Mouse (Mus musculus) thymus, adult 18-20 months (tissue): ENCODE measurements around the gene Tmem150a.

ENCODE experiments used
- DNase-seq, 2 experiments: peaks; one replicate each; pipeline ENCODE4 v3.0.0; 2022; ENCODE audit warnings: mixed read lengths in 2 of 2

The Tmem150a gene

DNA sequence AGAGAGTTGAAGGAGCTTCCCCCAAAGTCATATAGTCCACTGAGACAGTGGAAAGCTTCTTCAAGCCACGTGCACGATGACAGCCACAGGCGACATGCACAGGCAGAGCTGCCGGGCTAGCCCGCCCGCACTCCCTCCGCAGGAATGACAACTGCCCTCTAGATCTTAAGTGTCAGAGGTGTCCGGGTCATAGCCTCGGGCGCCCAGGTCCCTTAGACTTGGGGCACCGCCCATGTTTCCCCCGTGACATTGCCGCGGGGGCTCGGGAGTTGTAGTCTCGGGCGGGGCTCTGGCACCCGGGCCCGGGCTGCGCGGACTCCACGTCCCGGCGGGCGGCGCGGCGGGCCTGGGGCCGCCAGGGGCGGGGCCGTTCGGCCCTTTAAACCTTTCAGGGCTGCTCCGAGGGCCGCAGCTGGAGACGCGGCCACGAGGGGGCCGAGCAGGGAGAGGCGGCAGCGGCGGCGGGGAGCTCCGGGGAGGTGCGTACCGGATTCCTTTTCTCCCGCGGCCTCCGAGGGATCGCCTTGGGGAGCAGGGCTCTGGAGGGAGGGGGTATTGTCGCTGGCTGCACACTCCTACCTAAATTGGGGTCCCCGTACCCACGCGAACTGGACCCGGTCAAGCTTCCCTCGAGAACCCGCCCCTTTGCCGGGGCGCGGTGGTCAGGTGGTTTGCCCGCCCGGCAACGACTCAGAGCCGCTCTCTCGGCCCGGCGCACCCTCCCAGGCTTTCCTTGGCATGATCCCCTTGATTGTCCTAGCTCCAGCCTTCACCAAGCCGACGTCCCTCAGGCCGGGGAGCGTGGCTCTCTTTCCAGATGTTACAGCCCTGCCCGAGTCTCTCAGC, at the start of gene Tmem150a:
Gene Tmem150a, plus strand, starts transcription at position 382 of the 846 bp plus-strand sequence.
- no peak for DNase-seq

GRCm38 (mm10) chr6:72312198-72312597, 43.0 kb upstream of the Tmem150a start:
- no peak for DNase-seq

DNA sequence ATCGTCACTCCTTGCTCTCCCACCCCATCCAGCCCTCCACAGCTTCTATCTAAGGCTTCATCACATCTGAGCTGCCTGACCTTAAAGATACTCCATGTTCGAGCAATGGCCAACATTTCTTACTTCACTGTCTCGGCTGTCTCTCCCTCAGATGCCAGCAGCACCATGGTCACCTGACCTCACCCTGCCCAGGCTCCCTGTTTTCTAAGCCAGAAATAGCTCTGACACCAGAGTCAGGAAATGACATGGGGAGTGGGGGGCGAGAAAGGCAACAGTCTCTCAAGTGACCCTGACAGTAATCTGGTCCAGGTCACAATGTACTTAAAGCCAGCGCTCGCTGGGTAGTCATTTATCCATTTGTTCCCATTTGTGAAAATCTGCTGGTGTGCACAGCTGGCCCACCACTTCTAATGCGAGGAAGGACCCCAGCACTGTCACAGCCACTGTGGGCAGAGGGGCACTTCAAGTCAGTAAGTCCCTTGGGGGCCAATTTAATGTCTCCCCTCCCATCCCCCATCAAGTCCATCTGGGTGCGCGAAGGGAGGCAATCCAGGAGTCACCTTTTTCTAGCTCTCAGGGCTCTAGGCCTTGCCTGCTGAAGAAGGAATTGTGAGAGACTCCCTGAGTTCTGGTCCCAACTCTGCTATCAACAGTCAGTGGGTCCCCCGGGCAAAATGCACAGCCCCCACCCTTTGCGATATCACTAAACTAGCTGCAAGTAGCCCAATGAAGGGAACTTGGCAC, 42.0 kb upstream of the Tmem150a start:
- DNase-seq: no peak

DNA sequence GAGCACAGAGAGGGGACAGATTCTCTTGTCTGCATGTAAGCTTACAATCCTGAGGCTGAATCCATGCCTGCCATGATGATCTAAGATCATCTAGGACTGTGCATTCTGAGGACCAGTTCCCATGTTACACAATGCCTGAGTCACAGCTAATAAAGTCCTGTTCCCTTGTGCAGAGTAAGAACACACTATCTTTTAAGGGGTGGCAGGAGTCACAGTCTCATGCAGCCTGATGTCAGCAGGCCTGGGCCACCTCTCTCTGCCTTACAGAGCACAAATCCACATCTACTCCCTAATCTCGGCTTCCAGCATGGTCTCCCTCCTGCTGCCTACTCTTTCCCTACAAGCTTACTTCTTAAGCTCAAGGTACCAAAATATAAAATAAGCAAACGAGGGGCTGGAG, 39.9 kb upstream of the Tmem150a start:
- DNase-seq: no peak

DNA sequence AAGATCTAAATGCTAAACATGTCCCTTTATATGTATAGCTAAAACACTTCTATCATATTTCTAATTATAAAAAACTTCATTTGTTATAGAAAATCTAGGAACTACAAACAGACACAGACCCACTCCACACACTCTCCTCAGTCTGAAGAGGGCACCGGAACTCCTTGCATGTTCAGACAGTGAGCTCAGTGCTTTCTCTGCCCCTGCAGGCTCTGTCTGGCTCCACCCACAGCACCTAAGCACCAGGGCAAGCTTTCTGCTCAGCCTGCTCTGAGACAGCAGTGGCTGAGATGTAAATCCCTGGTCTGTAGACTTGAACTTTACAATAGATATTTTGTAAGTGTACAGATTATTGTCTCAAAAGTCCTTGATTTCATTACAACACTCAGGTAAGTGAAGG, 39.2 kb upstream of the Tmem150a start:
- no peak for DNase-seq

DNA sequence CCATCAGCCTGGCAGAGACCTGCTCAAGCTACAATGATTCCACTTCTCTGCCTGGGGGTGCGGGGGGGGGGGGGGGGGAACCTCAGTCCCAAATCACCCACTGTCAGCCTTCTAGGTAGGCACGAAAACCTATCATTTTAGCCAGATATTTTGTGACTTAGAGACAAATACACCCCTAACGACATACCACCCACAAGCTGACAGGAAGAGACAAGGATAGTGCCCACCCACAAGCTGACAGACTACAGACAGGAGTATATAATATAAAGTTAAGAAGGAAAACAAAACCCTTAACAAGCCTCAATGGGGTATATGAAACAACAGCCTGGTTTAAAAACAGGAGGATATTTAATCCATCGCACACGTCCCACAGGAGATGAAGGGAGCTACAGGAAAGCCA, 36.8 kb upstream of the Tmem150a start:
- no peak for DNase-seq

DNA sequence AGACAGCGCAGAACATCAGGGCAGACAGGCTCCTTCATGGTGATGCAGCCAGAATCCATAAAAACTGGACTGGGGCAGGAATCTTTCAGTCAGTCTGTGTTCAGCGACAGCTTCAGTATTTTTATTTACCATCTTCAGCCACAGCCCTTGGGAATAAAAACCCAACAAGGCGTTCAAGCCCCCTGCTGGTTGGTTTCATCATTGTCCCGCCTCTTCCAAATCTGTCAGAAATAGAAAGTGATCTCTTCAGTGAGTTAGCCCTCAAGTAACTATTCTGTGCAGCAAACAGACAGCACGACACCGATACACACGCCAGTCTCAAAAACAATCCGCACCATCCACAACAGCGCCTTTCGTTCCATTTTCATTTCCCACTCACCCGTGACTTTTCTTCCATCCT, 36.2 kb upstream of the Tmem150a start:
- DNase-seq: no peak

- DNase-seq: no peak
Observed at GRCm38 (mm10) chr6:72322936-72323335, 32.3 kb upstream of the Tmem150a start.

- no peak for DNase-seq
Observed at GRCm38 (mm10) chr6:72323786-72324508, 31.3 kb upstream of the Tmem150a start.

DNA sequence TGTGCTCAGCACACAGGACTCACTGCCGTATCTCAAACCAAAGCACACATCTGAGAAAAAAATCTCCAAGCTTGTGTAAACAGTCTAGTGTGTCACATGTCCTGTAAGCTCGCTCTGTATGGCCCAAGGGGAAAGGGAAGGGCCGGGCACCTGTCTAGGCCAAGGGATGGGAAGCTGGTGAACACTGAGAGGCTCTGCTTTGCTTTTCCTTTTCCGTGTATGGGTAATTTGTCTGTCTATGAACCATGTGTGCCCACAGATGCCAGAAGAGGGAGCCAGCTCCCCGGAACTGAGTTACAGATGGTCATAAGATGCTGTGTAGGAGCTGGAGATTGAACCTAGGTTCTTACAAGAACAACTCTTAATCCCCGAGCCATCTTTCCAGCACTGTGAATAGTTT, 29.0 kb upstream of the Tmem150a start:
- DNase-seq: no peak

GRCm38 (mm10) chr6:72329019-72329418, 26.2 kb upstream of the Tmem150a start:
- DNase-seq: no peak

DNA sequence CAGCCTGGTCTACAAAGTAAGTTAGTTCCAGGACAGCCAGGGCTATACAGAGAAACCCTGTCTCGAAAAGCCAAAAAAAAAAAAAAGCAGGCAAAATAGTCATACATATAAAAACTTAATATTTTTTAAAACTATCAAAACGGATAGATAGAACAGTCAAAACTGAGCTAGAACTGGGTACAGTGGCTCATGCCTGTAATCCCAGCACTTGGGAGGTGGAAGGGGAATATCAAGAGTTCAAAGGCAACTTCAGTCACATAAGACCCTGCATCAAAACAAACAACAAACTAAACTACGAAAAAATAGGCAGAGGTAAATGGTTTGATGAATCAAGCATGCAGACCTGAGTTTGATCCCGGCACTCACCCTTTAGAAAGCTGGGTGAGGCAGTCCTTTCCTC, 25.1 kb upstream of the Tmem150a start:
- DNase-seq: no peak

DNA sequence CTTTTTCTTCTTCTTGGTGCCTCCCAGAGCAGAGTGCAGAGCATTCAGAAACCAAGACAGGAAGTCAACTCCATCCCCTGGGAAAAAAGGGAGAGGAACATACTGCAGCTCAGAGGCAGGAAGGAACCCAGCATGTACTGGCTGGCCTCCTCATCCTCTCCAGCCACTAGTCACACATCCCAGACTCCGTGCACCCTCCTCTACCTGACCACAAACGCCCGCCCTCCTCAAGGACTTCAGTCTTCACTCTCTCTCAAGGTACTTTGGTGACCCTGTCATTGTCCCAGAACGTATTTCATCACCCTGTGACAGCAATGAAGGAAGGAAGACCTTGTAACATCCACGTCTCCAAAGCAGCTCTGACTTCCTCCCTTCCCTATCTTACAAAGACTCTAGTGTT, 22.1 kb upstream of the Tmem150a start:
- DNase-seq: no peak

DNA sequence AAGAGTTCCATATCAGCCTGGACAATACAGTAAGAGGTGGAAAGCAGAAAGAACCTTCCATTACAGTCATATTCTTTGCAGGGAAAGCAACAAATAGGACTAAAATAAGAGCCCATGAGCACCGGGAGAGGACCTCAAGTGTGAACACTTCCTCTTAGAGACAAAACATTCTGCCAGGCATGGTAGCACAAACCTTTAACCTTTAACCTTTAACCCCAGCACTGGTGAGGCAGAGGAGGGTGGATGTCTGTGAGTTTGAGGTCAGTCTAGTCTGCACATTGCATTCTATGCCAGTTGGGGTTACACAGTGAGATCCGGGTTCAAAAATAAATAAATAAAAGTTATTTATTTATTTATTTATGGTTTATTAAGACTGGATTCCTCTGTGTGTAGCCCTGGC, 14.8 kb upstream of the Tmem150a start:
- DNase-seq: no peak

DNA sequence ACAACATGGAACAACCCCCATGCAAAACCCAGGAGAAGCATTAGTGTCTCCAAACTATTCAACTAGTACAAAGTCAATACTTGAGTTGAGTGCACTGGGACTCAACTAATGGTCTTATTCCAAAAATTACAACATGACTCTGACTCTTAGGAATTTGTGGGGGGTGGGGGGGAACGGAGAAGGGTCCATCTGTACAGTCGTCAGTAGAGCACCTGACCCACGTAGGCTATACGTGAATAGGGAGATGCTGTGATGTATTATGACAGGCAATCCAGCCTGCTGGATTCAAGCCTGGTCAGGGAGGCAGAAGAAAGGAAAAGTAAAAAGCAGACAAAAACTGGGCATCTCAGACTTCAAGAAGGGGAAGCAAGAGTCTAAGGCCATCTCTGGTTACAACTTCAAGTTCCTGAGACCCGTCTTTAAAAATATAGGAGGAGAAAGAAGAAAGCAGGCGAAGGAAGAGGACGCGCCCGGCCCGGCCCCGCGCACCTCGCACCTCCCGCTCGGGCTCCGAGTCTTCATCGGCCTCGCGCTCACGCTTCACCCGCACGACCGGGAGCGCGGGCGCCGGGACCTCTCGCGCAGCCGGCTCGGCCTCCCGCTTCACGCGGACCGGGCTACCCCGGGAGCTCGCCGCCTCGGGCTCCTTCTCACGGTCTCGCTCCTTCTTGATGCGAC, 10.7 kb upstream of the Tmem150a start:
- DNase-seq: no peak

- peak; percentile 83 to 87 for DNase-seq
Observed at GRCm38 (mm10) chr6:72345074-72345567, 10.1 kb upstream of the Tmem150a start, which contains the start of gene Usp39. Gene Usp39 (minus strand): TSS chr6:72345184.

GRCm38 (mm10) chr6:72345633-72346032, 9.6 kb upstream of the Tmem150a start:
- DNase-seq: no peak

DNA sequence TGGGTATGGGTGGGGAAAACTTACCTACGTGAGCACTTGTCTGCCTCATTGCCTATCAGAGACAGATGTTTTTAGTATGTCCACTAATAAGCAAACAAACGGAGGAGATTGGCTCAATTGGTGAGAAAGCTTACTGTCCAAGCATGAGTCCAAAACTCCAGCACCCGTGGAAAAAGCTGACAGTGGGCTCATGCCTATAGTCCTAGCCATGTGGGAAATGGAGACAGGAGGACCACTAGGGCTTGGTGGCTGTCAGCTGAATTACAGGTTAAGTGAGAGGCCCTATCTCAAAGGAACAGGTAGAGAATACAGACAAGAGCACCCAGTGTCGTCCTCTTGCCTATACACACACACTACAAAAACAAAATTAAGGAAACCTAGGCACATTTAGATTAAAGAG, 9.0 kb upstream of the Tmem150a start:
- no peak for DNase-seq

- peak; percentile 76 to 82 for DNase-seq
Observed at GRCm38 (mm10) chr6:72347166-72347941, 7.9 kb upstream of the Tmem150a start, which contains the start of gene 0610030E20Rik. Gene 0610030E20Rik (plus strand): TSS chr6:72347317.

DNA sequence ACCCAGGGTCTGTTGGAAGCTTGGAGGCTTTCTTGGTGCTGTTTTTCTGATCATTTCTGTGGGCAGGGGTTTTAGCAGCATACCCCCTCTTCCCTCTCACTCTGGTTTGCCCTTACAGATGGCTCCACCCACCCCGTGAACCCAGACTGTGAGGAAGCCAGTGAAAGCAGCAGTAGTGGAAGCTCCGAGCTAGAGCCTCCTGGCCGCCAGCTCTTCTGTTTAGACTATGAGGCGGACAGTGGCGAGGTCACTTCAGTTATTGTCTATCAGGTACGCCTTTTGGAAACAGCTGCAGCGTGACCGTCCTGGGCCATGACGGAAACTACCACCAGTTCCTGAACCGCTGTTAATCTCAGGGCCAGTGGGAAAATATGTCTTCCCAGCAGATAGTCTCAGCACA, 6.8 kb upstream of the Tmem150a start:
- no peak for DNase-seq

GRCm38 (mm10) chr6:72350214-72350613, 5.0 kb upstream of the Tmem150a start:
- no peak for DNase-seq
